Mouse (Mus musculus) spleen, adult 2 months (tissue): ENCODE measurements around the gene Gtpbp8. TPM values are rescaled to one million over a fixed set of nuclear protein-coding genes. Genes with fewer than 3 reads are reported as not detected.
A peak's percentile ranks its signal among the peaks of the same experiment; 100 is the strongest.

Experiments
- DNase-seq, 2 experiments: peaks; one replicate each; pipeline versions ENCODE4 v3.0.0 to v3.0.0-alpha.2; 2012 to 2021; ENCODE audit warnings: low spot score in 2 of 2, low read depth in 1 of 2
- H3K27ac ChIP-seq: fragments of 200-500 bp; 2 replicates; pipeline ENCODE4 v1.5.1; 2012; ENCODE audit warnings: low read length, inconsistent platforms; ENCODE audit not compliant: insufficient read depth
- H3K27me3 ChIP-seq: fragments of 200-500 bp; 2 replicates; pipeline ENCODE4 v1.6.1; 2012; ENCODE audit warnings: mild to moderate bottlenecking, moderate library complexity, low read length, inconsistent platforms; ENCODE audit not compliant: control insufficient read depth, insufficient read depth
- H3K36me3 ChIP-seq: fragments of 200-500 bp; 2 replicates; pipeline ENCODE4 v1.6.1; 2012; ENCODE audit warnings: mild to moderate bottlenecking, low read length, inconsistent platforms; ENCODE audit not compliant: control insufficient read depth, insufficient read depth
- H3K4me1 ChIP-seq: fragments of 200-500 bp; 2 replicates; pipeline ENCODE4 v1.6.1; 2011; ENCODE audit warnings: inconsistent platforms; ENCODE audit not compliant: control insufficient read depth, insufficient read depth, insufficient read length
- H3K4me3 ChIP-seq: fragments of 200-500 bp; 2 replicates; pipeline ENCODE4 v1.5.1; 2011; ENCODE audit warnings: mild to moderate bottlenecking, inconsistent platforms; ENCODE audit not compliant: insufficient read depth, insufficient read length; ENCODE audit errors: extremely low read depth
- CTCF ChIP-seq: fragments of 200-500 bp; IDR thresholded peaks from 2 replicates; pipeline ENCODE4 v1.5.1; 2011; ENCODE audit warnings: mild to moderate bottlenecking, inconsistent platforms; ENCODE audit not compliant: insufficient read depth, insufficient read length, insufficient replicate concordance; ENCODE audit errors: extremely low read depth
- POLR2A ChIP-seq: fragments of 200-500 bp; IDR thresholded peaks from 2 replicates; pipeline ENCODE4 v1.6.1; 2011; ENCODE audit warnings: low read depth, low read length, inconsistent platforms
- WGBS: fragments of 180-500 bp; shearing (Covaris S2); methylation state at CpG from one replicate; pipeline ENCODE4 v1.1.7; 2018; 5-methylcytosine and 5-hydroxymethylcytosine counted together
- polyA plus RNA-seq: library from polyadenylated mRNA; depleted of rRNA; stranded (reverse); fragments of >200 nt; gene quantifications from 2 replicates; pipeline ENCODE4 v1.2.3, GENCODE M21; 2012

The Gtpbp8 gene
- polyA plus RNA-seq, 1 experiment: 3.7 TPM

DNA sequence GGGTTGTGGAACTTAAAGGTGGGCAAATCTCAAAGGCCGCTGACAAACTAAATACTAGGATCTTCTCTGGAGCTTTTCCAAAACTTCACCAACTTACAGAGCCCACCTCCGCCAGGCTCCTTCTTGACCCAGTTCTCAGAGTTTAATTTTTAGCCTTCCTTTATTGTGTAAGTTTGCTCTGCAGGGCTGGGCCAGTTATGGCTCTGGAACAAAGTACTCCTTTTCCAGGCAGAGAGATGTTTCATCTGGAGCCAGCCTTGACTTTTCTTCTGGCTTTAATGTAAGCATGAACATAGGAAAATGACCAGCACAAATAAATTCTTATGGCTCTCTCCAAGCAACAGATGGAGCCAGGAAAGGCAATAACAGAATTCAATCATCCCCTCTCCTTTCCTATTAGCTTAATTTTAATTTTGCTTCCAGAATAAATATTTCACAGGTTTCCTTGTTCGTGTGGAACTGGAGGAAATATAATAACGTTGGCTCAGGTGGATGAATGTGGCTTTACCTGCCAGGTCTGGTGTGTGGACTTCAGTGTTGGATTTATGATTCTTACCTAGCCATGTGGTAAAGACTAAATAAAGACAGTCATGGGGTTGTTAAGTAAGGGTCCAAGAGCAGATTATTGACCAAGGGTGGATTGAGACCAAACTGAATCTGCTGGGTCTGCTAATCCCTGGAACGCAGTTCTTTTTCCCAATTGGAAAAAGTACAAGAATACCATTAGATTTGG is 48.5 kb downstream of the Gtpbp8 start:
- Histone ChIP-seq H3K36me3 (no peaks in the 10 kb centered on the region), H3K27ac (no peak overlapping the region), H3K4me3 (no peak overlapping the region), H3K27me3 (no peaks in the 10 kb centered on the region), H3K4me1 (no peaks in the 10 kb centered on the region)
- TF ChIP-seq POLR2A: no peak
- no peak for TF ChIP-seq CTCF
- 91% methylated on average over 5 of the region's 5 CpGs for WGBS
- no peak for DNase-seq

DNA sequence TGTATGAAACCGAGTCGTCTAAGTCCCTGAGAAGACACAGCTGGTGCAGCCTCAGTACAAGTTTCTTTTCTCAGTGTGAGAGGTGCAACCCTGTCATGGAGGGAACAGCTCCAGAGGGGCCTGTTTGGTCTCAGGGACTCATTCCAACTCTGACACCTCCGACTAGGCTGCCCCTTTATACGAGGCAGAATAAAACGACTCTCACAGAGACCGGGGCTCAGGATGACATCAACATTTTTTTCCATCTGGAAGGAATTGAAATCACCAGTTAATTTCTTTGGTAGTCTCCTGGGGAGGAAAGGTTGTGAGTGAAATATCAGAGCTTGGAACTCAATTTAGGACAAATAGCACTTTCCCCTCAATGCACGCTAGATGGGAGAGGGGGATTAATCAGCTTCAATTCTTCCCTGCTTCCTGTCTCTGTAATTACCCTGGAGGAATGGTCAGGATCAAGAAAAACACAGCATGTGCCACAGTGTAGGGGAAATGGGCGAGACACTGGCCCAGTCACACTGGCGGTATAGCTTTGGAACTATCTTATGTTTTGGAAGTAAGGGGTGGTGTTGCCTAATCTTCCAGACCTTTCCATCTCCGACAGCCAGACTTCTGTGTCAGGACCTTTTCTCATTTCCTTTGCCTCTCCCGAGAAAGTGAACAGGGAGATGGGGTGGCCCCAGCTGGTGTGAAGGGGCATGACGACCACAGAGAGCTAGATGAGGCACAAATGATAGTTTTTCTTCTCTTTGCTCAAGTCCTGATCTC is 50.1 kb downstream of the Gtpbp8 start:
- Histone ChIP-seq H3K36me3 (no peaks in the 10 kb centered on the region), H3K4me1 (no peaks in the 10 kb centered on the region), H3K27ac (no peak overlapping the region), H3K27me3 (no peaks in the 10 kb centered on the region), H3K4me3 (no peak overlapping the region)
- DNase-seq: no peak
- TF ChIP-seq POLR2A (no peak), CTCF (no peak)
- 80% methylated on average over 12 of the region's 12 CpGs for WGBS

DNA sequence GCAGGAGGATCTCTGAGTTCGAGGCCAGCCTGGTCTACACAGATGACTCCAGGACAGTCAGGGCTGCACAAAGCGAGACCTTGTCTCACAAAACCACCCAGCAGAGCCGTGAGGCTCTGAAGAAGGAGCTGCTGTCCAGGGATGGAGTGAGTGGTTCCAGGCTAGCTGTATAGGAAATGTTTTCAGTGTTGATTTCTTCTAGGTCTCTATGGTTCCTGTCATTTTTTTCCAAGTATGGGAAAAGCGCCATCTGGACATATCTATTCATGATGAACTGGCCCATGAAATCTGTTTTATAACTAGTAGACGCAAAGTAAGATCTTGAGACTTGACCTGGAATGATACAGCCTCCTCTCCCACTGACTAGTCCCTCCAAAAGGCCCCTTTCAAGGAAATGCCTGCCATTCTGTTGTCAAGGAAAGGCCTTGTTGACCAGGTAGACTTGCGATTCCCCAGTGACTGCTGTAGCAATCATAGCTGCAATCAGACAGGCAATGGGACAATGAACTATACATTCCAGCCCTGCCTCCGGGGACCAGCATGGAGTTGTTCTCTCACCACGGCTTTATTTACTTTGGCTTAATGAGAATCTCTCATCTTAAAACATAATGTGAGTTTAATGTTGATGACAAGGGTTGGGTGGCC is 50.8 kb downstream of the Gtpbp8 start:
- no peak overlapping the region for H3K4me3 ChIP-seq
- no peak overlapping the region for H3K27ac ChIP-seq
- DNase-seq: no peak
- TF ChIP-seq POLR2A (no peak), CTCF (no peak)
- WGBS: 90% methylated on average over 8 of the region's 8 CpGs
- no peaks in the 10 kb centered on the region for H3K4me1 ChIP-seq
- no peaks in the 10 kb centered on the region for H3K36me3 ChIP-seq
- no peaks in the 10 kb centered on the region for H3K27me3 ChIP-seq

DNA sequence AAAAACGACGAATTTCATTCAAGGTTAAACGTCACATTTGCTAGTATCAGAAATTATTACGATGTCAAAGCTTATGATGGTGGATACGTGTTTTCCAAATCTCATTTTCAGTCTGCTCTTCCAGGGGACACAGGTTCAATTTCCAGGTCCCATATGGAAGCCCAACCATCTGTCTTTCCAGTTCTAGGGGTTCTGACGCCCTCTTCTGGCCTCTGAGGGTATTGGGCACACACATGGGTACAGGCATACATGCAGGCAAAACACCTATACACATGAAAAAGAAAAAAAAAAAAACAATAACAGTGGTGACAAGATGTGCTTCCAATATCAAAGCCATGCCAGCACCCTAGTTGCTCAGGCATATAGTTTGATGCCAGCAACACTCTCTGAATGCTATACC is 52.5 kb downstream of the Gtpbp8 start:
- 85% methylated on average over 6 of the region's 6 CpGs for WGBS
- no peak for TF ChIP-seq POLR2A
- no peak for TF ChIP-seq CTCF
- no peaks in the 10 kb centered on the region for H3K27me3 ChIP-seq

DNA sequence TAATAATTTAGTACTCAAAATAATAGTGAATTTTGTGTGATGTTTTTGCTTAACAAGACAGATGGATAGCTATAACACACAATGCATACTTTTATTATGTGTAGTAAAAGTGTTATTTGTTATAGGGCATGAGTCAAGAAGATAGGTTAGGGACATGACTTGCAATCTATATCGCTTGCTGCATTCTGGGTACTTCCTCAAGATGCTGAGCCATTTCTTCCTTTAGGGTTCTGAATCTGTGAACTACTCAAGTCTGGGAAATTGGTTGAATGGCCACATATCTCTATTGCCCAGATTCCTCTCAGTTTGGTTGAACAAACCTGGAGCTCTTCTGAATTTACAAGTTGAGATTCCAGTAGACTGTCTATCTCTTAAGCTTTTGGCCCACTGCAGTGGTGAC is 53.6 kb downstream of the Gtpbp8 start:
- TF ChIP-seq POLR2A (no peak), CTCF (no peak)
- WGBS: 51% methylated on average over 1 of the region's 1 CpGs
- H3K27me3 ChIP-seq: no peaks in the 10 kb centered on the region

More for the DNA sequence above, 52.5 kb downstream of the Gtpbp8 start:
- Histone ChIP-seq H3K27ac (no peak overlapping the region), H3K36me3 (no peaks in the 10 kb centered on the region), H3K4me1 (no peaks in the 10 kb centered on the region), H3K4me3 (no peak overlapping the region)
- no peak for DNase-seq

DNA sequence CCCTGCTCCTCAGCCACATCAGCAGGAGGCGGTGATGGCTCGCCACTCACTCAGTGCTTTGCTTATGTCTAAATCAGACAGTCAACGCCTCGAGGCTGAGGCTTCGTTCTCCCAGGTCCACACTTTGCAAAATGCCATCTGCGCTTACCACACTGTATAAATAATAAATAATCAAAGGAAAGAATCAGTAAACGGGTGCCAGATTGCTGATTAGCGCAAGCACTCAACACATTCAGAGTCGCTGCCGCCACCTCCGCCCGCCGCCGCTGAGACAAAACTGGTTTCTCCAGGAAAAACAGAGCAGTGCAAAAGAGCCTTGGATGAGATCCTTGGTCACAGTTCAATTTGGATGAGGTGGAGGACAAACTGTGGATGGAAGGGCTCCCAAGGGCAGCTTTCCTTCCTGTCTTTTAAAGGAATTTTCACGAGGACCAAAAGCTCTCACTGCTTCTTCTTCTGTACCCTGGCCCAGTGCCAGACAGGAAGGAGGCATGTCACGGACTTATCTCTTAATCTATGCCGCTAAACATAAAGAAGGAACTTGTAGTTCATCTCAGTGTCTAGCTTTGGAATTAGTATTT is 54.5 kb downstream of the Gtpbp8 start:
- peak; percentile 5 to 21 for DNase-seq
- H3K27me3 ChIP-seq: no peaks in the 10 kb centered on the region
- no peaks in the 10 kb centered on the region for H3K36me3 ChIP-seq
- 55% methylated on average over 17 of the region's 17 CpGs for whole genome bisulfite sequencing
- H3K27ac ChIP-seq: no peak overlapping the region
- 0 out of 2 replicates have a peak overlapping the region, but pooled peaks have one; percentile 9 for H3K4me3 ChIP-seq
- TF ChIP-seq CTCF (no peak), POLR2A (no peak)
- H3K4me1 ChIP-seq: no peaks in the 10 kb centered on the region; the same call in 1 of the 2 replicates

More for the DNA sequence above, 53.6 kb downstream of the Gtpbp8 start:
- no peak overlapping the region for H3K27ac ChIP-seq
- no peak overlapping the region for H3K4me3 ChIP-seq
- no peaks in the 10 kb centered on the region for H3K36me3 ChIP-seq
- H3K4me1 ChIP-seq: no peaks in the 10 kb centered on the region
- no peak for DNase-seq
